Mouse (Mus musculus) cerebellum, adult 11 months (tissue): ENCODE results near the gene Arhgef3.
A peak's percentile ranks its signal among the peaks of the same experiment; 100 is the strongest.

ENCODE experiments used
- DNase-seq: peaks from one replicate; pipeline ENCODE4 v3.0.0; 2022

Gene Arhgef3

DNA sequence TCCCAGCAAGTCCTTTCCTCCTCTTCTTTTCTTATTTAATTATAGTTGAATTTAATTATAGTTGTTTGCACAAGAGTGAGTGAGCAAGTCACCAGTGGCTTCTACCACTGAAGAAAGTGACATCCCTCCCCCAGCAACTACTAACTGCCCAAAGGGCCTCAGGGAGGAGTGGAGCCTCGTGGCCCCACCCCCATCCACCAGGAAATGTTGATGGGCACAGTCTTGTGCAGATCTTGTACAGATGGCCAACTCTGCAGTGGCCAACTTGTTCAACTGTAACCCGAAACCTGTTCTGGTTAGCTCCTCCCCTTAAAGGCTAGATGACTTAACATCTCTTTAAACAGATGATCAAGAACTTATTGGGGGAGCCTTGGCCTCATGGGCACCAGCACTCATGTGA is 275.0 kb downstream of the Arhgef3 start:
- DNase-seq, result no peak

DNA sequence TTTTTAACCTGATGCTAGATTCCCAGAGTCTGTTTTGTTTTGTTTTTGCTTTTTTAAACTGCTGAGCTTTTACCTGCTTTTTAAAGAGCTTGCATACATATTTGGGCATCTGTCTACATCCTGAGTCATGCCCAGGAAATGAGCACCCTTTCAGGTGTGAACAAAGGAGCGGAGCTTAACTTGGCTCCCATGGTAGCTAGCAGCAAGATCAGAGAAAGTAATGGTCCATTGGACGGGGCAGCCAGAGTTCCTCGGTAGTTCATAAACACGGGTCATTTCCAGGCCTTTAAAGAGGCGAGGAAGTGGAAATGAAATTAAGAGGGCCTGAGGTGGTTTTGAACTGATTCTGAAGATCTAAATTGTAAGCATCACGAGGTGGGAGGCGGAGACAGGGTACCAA is 276.0 kb downstream of the Arhgef3 start:
- DNase-seq, result no peak

DNA sequence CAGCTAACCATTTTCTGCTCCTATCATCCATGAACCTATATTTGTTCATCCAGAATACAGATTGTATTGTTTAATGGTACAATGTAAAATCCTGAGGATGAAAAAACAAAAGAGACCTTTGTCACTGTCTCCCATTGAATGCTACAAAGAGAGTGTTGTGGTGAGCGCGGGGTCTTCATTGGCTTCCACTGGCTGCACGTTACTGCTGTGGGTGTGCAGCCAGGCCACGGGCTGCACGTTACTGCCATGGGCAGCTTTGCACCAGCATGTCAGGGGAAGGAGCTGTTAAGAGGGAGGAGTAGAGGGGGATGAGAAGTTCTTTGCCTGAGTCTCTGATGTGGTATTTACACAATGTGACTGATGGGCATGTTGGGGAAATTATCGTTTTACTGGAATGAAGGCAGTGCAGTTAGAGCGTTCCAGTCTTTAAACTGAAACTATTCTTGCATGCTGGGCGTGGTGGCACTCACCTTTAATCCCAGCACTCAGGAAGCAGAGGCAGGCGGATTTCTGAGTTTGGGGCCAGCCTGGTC is 277.1 kb downstream of the Arhgef3 start:
- DNase-seq, result no peak

DNA sequence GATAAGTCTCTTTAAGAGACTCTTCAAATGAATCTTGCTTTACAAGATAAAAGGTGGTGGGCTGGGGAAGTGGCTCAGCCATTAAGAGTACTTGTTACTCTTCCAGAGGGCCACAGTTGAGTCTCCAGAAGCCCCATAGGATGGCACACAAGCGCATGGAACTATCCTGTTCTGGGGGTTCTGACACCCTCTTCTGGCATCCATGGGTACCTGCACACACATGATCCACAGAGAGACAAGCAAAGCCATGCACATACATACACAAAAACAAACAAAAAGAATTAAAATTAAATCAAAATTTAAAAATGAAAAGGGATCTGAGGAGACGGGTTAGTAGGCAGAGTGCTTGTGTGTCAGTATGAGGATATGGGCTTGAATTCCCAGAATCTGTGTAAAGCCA is 278.0 kb downstream of the Arhgef3 start:
- no peak for DNase-seq

DNA sequence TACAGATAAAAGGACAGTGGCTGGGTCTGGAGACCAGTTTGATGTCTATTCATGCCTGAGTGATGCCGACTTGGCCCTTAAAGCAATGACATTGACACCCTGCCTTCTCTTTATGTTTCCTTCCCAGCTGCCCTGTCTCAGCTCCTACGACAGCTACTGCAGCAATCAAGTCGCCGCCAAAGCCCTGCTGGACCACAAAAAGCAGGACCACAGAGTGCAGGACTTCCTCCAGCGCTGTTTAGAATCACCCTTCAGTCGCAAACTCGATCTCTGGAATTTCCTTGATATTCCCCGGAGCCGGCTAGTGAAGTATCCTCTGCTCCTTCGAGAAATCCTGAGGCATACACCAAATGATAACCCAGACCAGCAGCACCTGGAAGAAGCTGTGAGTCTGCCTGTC is 279.1 kb downstream of the Arhgef3 start:
- no peak for DNase-seq

DNA sequence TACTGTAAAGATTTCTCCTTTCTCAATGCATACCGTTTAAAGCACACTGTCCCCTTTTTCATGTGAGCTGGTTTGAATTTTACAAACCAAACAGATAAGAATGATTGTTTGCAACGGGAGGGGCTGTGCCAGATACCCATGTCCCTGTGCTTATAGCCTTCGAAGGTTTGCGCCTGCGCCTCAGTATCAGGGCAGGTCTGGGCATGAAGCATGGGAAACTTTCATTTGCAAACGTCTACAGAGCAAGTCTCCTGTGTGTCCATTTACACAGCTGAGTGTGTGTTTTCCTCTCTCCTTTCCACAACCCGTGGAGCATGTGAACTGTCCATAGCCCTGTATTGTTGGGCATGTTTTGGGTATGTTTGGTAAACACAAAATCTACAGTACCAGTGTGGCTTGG is 281.7 kb downstream of the Arhgef3 start:
- DNase-seq, result no peak

DNA sequence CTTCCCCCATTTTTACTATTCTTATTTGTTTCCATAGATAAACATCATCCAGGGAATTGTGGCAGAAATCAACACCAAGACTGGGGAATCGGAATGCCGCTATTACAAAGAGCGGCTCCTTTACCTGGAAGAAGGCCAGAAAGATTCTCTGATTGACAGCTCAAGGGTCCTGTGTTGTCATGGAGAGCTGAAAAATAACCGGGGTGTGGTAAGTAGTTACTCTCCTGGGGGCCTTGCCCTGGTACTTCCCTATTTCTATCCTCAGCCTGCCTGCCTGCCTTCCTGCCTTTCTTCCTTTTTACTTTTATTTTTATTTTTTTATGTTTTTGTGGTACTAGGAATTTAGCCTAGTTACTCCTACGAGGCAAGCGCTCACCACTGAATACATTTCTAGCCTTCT is 282.8 kb downstream of the Arhgef3 start:
- DNase-seq, result no peak

DNA sequence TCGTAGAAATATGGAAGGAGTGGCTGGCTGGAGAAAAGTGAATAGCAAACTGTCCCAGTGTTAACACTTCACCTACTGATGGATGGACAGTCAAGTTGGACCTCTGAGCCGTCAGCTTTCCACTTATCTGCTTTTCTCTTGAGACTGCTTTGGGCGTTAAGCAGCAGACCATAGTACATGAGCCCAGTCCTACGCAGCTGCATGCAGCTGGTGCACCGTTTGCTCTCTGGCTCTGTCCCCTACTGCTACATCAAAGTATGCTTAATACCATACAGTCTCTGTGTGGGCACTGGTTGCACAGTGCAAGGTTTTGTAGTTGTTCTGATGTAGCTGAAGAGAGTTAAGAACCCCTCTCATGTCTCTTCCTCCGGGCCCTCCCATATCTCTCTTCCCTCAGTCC is 285.8 kb downstream of the Arhgef3 start:
- no peak for DNase-seq

DNA sequence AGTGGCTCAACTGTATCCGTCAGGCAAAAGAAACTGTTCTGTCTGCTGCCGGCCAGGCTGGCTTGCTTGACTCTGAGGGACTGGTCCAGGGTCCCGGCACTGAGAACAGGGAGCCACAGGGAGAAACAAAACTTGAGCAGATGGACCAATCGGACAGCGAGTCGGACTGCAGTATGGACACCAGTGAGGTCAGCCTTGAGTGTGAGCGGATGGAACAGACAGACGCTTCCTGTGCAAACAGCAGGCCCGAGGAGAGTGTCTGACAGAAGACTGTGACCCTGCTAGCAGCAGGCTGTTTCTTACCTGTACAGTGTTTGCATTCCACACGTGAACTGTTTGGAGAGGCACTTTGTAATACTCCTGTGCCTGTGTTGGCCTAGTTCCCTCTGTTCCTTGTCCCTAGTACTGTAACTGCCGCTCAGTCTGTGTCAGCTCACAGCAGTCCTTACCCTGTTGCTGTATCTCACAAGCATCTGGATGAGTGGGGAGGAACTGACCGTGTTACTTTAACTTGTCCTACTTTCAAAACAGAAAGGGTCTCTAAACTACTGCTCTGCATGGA is 287.1 kb downstream of the Arhgef3 start:
- DNase-seq, result no peak

DNA sequence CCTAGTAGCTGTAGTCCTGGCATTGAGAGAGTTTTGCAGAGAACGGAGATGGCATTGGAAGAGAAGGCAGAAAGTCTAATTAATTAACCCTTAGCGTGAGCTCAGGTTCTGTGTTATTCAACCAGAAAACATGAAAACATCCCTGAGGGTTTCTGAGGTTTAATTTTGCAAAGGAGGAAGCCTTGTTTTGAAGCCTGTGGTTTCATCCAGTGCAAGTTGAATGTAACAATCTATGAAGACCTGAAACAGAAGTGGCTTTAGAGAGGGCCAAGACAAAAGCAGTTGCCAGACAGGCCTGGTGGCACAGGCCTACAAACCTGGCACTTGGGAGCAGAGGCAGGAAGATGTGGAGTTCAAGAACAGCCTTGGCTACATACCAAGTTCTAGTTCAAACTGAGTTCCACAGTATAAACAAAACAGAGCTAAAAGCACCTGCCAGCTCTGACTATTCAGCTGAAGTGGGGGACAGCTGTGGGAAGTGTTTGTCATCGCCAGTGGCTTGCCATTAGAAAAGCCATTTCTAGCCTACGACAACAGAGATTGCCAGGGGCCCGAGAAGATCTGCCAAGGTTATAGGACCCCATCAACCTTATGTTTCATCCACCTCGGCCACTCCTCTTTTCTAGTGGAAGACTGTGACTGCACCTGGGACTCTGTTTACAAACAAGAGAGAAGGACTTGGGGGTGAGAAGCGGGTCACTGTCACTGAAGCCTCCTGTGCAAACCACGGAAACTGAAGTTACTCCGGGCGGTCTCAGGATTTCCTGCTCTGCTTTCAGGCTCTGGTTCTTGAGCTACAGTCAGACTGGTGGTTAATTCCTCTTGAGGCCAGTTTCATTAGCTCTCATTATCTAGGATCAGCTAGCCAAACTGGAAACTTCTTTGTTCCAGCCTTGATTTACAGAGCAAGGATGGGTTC is 287.9 kb downstream of the Arhgef3 start:
- DNase-seq, result no peak

DNA sequence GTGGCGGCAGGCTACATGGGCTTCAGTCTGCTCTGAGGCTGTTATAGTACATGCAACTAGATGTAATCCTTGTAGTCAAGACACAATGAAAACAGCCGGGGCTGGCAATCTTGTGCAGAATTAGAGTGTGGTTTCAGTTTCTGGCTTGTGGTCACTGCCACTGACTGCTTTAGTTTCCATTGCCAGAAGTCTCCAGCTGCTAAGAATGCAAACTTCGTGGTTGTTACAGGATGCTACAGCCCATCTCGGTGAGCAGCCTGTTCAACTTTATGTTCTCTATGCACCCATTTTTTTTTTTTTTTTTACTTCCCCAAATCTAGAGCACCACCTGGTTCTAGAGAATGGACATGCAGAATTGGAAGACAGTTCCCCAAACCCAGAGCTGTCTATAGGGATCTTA is 290.8 kb downstream of the Arhgef3 start:
- no peak for DNase-seq

DNA sequence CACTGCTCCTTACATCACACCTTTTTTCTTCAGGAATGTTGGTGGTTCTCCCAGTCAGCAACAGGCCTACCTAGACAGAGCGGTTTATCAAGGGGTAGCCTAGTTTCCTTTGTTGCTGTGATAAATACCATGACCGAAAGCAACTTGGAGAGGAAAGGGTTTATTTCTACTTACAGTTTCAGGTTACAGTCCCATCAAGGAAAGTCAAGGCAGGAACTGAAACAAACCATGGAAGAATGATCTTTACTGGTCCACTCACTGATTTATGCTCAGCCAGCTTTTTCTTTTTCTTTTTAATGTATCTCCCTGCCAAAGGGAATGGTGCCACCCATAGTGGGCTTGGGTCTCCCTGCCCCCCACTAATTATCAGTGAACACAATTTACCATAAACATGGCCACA is 291.2 kb downstream of the Arhgef3 start:
- no peak for DNase-seq

DNA sequence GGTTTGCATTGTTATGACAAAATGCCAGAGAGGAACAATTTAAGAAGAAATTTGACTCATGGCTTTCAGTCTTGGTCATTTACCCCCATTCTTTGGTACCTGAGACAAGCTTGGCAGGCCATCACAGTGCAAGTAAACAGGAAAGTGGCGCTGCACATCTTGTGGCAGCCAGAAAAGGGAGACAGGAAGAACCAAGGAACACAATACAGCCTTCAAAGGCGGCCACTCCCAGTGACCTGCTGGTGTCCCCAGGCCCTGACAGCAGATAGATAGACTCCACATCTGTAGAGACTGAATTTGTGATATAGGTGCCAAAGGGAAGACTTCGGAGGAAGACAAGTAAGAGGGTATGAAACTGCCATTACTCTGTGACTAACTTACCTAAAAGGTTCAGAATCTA is 293.5 kb downstream of the Arhgef3 start:
- no peak for DNase-seq

DNA sequence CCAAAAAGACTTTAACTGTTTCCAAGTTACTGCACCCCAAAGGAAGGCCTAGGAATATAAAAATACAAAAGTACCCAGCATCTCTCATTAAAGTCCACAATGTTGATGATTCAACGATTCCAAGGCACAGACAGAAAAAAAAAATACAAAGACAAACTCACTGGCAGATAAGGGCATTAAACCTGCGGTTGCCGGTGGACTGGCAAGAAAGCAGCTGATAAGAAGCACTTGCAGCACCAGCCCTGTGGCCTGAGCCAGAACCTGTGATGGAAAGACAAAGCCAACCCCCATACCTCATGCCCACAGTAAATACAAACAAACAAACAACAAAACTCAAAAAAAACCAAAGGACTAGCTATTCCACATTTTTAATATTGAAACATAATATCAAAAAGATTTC is 295.0 kb downstream of the Arhgef3 start:
- no peak for DNase-seq

DNA sequence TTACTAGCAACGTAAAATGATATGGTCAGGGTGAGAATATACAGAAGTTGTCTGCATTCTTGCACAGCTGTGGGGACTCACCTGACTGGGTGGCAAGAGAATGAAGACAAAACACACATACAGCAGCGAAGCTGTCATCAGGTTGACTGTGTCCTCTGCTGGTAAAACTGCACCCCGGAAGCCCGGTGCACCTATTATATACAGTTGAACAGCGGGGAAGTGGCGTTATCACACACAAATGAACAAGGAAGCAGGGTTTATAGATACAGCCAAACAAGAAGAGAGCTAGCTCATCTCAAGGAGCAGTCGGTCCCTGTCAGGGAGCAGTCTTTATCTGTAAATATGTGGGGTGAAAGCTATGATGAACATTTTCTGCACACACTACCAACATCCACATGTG is 296.8 kb downstream of the Arhgef3 start:
- DNase-seq, result no peak

DNA sequence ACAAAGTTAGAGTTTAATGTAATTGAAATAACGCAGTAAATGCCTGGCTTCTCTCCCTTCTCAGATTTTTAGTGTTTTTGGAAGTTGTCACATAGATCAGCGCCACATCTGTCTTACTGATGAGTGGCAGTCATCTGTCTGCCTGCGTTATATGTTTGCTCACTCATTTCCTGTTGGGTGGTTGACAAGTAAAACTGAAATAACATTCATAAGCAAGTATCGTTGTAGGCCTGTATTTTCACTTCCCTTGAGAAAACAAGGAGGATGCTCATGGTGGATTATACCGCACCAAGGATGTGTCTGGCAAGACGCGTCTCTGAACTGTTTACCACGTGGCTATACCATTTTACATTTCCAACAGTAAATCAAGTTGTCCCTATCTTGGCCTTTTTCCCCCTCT is 298.0 kb downstream of the Arhgef3 start:
- no peak for DNase-seq

DNA sequence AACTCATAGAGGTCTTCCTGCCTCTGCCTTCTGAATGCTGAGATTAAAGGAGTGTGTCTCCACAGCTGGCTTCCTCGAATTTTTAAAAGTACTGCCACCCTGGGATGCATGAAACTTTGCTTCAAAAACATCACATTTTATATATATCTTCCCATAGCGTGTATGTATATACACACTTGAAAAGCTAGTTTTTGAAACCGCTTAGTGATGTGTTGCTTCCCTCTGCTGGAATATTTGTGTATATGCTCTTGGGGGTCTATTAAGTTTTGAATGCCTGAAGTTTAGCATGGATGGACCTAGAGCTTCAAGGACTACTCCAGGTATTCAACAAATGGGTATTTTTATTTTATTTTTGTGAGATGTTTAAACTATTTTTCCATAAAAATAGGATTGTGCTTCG is 299.3 kb downstream of the Arhgef3 start:
- no peak for DNase-seq

DNA sequence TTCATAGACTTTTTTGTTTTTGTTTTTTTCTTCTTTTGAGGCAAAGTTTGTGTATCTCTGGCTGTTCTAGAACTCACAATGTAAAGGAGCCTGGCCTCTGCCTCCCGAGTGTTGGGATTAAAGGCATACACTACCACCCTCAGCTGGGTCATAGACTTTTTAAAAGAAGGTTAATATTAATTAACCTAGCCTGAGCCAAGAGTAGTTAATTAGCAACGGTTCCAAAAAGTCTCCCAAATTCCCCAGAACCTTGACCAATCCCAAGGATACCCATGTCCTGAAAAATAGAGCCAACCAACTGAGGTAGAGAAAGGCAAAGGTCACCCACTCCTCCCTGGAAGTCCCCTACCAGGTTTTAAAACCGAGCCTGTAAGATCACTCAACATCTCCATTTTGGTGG is 306.1 kb downstream of the Arhgef3 start:
- no peak for DNase-seq

DNA sequence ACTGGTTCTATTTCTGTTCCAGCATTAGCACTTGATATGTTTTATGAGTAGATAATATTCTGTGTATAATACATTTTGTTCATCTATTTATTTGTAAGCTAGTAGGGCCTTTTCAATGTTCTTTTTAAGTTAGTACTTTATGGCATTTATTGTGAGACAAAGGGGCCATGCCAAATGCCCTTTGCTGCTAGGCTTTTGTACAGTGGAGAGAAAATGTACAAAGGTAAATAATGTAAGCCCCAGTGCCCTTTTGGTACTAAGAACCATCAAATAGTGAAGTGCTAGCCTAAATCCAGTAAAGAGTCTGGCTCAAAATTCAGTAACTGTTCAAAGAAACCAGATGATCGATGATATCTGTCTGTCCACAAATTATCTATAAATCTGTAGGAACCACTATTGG is 307.6 kb downstream of the Arhgef3 start:
- DNase-seq, result no peak

DNA sequence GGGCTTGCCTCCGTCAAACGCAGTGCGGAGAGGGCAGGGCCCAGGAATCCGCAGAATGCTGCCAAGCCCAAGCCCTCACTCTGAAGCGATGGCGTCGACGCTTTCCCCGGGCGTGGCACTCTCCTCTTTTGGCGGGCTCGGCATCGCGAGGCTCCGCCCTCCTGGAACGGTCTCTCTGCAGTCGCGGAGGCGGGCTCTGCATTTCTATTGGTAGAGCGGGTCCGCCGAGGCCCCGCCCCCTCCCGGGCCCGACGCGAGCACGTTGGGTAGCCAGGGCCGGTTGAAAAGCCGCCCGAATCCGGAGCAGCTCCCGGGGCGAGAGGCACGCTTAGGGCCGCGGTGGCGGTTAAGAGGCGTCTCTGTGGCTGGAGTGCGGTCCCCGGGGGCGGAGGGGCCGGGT is 313.9 kb downstream of the Arhgef3 start, which contains the start of gene Fam208a:
TSS of gene Fam208a (plus strand) at position 262 of the 400 bp plus-strand sequence.
- DNase-seq, result peak; percentile 94

DNA sequence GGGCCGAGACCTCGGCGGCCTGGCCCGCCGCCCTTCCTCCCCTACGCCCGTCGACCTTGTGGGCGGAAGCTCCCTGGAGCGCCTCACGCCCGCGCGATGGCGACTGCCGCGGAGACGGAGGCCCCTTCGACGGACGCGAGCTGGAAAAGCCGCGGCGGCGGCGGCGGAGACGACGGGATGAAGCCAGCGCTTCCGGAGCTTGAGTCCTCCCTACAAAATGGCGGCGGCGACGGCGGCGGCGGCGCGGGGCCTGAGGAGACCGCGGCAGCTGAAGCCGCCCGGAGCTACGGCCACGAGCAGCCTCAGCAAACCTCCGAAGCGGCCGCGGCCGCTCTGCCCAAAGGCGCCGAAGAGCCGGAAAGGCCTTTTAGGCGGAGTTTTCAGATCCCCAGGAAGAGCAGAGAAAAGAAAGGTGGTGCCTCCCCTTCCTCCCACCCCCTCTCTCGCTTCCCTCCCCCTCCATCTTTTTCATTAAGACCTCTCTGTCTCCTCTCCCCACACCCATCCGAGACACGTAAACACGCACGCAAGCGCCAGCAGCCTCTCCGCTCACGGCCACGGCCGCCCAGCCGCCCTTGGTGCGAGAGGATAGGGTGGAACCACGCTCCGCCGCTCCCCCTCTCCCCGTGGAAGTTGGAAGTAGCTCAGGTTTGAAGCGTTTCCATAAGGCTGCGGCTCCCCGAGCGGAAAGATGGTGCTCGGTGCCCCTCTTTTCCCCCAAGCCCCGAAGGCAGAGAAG is 314.4 kb downstream of the Arhgef3 start:
- peak; percentile 83 for DNase-seq

DNA sequence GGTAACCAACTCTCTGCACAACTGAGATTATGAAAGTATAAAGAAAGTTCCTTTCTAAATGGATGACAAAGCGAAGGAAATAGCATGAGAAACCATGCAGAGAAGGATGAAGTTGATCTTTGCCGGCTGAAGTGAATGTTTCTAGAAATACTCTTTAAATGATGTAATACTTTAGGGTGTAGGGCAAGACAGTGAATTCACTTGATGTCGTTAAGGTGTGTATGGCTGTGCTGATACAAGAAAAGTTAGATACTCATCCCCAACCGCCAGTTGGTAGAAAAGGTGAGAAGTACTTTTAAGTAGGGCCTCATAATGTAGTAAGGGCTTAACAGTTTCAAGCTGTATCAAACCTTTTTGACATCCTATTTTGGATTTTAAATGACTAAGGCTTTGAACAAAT is 315.6 kb downstream of the Arhgef3 start:
- DNase-seq, result no peak

DNA sequence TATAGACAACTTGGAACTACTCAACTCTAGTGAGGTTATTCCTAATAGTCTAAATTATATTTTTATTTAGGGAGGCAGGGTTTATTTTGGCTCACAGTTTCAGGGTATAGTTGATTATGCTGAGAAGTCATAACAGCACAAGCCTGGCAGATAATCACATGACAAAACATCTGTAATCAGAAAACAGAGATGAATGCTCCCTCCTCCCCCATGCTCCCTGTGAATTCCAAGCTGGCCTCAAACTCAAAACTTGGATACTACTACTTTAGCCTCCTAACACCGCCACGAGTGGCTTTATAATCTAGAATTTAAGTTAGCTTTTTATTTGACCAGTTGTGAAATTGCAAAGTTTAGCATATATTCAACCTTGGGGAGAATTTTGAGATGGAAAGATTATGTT is 317.4 kb downstream of the Arhgef3 start:
- DNase-seq, result no peak

DNA sequence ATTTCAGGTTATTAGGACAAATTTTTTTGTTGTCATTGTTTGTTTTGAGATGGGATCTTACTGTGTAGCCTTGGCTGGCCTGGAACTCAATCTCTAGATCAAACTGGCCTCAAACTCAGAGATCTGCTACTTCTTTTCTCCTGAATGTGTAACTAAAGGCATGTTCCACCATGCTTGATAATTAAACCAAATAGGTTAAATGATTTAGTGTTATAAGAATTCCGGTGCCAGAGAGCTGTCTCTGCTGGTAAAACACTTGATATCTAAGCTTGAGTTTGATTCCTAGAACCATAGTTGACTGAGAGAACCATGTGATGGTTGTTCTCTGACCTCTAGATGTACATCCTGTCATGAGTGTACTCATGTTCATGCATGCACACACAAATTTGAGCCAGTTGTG is 321.4 kb downstream of the Arhgef3 start:
- no peak for DNase-seq
